Mouse (Mus musculus): ENCODE results near the gene Rcc2.

The Rcc2 gene

GRCm38 (mm10) chr4:140684141-140684871, 16.0 kb upstream of the Rcc2 start:
- ATAC-seq (ENCODE audit: insufficient number of reproducible peaks, low FRiP score, low TSS enrichment), result no peak

- no peak for ATAC-seq (ENCODE audit: insufficient number of reproducible peaks, low FRiP score, low TSS enrichment)
These were observed 15.4 kb upstream of the Rcc2 start for GRCm38 (mm10) chr4:140684881-140685303.

GRCm38 (mm10) chr4:140688044-140688825, 12.1 kb upstream of the Rcc2 start:
- no peak for ATAC-seq (ENCODE audit: insufficient number of reproducible peaks, low FRiP score, low TSS enrichment)

GRCm38 (mm10) chr4:140688826-140689425, 11.4 kb upstream of the Rcc2 start:
- ATAC-seq (ENCODE audit: insufficient number of reproducible peaks, low FRiP score, low TSS enrichment), result no peak

GRCm38 (mm10) chr4:140689873-140690655, 10.3 kb upstream of the Rcc2 start:
- no peak for ATAC-seq (ENCODE audit: insufficient number of reproducible peaks, low FRiP score, low TSS enrichment)

- no peak for ATAC-seq (ENCODE audit: insufficient number of reproducible peaks, low FRiP score, low TSS enrichment)
These were observed 8.9 kb upstream of the Rcc2 start for GRCm38 (mm10) chr4:140691481-140691880.

- ATAC-seq (ENCODE audit: insufficient number of reproducible peaks, low FRiP score, low TSS enrichment), result no peak
These were observed 6.8 kb upstream of the Rcc2 start for GRCm38 (mm10) chr4:140693513-140693912.

GRCm38 (mm10) chr4:140694551-140695060, 5.7 kb upstream of the Rcc2 start:
- no peak for ATAC-seq (ENCODE audit: insufficient number of reproducible peaks, low FRiP score, low TSS enrichment)

- ATAC-seq (ENCODE audit: insufficient number of reproducible peaks, low FRiP score, low TSS enrichment), result no peak
These were observed 5.2 kb upstream of the Rcc2 start for GRCm38 (mm10) chr4:140695146-140695545.

- no peak for ATAC-seq (ENCODE audit: insufficient number of reproducible peaks, low FRiP score, low TSS enrichment)
These were observed 4.4 kb upstream of the Rcc2 start for GRCm38 (mm10) chr4:140695675-140696585.

GRCm38 (mm10) chr4:140699441-140700127, 757 bp upstream of the Rcc2 start:
- peak; percentile 49; the same call in 1 of the 2 replicates for ATAC-seq (ENCODE audit: insufficient number of reproducible peaks, low FRiP score, low TSS enrichment)

- ATAC-seq (ENCODE audit: insufficient number of reproducible peaks, low FRiP score, low TSS enrichment), result peak; percentile 67; the same call in 1 of the 2 replicates
These were observed 841 bp downstream of the Rcc2 start for GRCm38 (mm10) chr4:140701049-140701715.

GRCm38 (mm10) chr4:140701716-140702561, 1.6 kb downstream of the Rcc2 start:
- no peak for ATAC-seq (ENCODE audit: insufficient number of reproducible peaks, low FRiP score, low TSS enrichment)

- ATAC-seq (ENCODE audit: insufficient number of reproducible peaks, low FRiP score, low TSS enrichment), result 0 out of 2 replicates have a peak, but pooled peaks have one; percentile 33
These were observed 2.4 kb downstream of the Rcc2 start for GRCm38 (mm10) chr4:140702611-140703327.

- no peak for ATAC-seq (ENCODE audit: insufficient number of reproducible peaks, low FRiP score, low TSS enrichment)
These were observed 3.3 kb downstream of the Rcc2 start for GRCm38 (mm10) chr4:140703636-140704035.

- no peak for ATAC-seq (ENCODE audit: insufficient number of reproducible peaks, low FRiP score, low TSS enrichment)
These were observed 3.8 kb downstream of the Rcc2 start for GRCm38 (mm10) chr4:140704166-140704565.
